Mouse (Mus musculus) left cerebral cortex, postnatal 14 days (tissue): ENCODE measurements around the gene Bnipl. TPM values are rescaled to one million over a fixed set of nuclear protein-coding genes. Genes with fewer than 3 reads are reported as not detected.

Source experiments
- total RNA-seq, 2 experiments: library from RNA; stranded (reverse); gene quantifications; 2 replicates each; pipeline ENCODE4 v1.2.3; 2021

Gene Bnipl
- total RNA-seq, 2 experiments from 2014 or later: 0.33 TPM; not detected in 1

Other genes with a start within 250 kb of the Bnipl start
- gene Zfp687, start 235.7 kb downstream of the Bnipl start, total RNA-seq: 10 to 100 TPM; 21.8 to 22.2 TPM
- 100 to 1,000 TPM; 149 to 157 TPM for gene Psmd4, start 208.6 kb downstream of the Bnipl start, total RNA-seq
- gene Pip5k1a, start 144.3 kb downstream of the Bnipl start, total RNA-seq: 10 to 100 TPM; 37.6 to 45.1 TPM
- 10 to 100 TPM; 36.1 to 37.3 TPM for gene Vps72, start 140.2 kb downstream of the Bnipl start, total RNA-seq
- under 1 TPM; 0.29 to 0.32 TPM for gene Tmod4, start 126.7 kb downstream of the Bnipl start, total RNA-seq
- gene Scnm1, start 117.2 kb downstream of the Bnipl start, total RNA-seq: 10 to 100 TPM; 38.8 to 42.8 TPM
- gene Lysmd1, start 117.1 kb downstream of the Bnipl start, total RNA-seq: 10 to 100 TPM; 19.2 to 20.7 TPM
- 1 to 10 TPM; 1.8 to 3.1 TPM for gene Tnfaip8l2, start 108.8 kb downstream of the Bnipl start, total RNA-seq
- gene Sema6c, start 90.7 kb downstream of the Bnipl start, total RNA-seq: 10 to 100 TPM; 40.3 to 40.5 TPM
- gene Gabpb2, start 33.3 kb downstream of the Bnipl start, total RNA-seq: 1 to 10 TPM; 7.5 to 7.8 TPM
- gene Cdc42se1, start 22.5 kb downstream of the Bnipl start, total RNA-seq: 10 to 100 TPM; 67.3 to 71.2 TPM
- gene Mllt11, start 19.0 kb downstream of the Bnipl start, total RNA-seq: 100 to 1,000 TPM; 468 to 474 TPM
- gene Gm128, start 9.6 kb downstream of the Bnipl start, total RNA-seq: not detected
- 10 to 100 TPM; 23.5 to 25.5 TPM for gene Mindy1, start 30.2 kb upstream of the Bnipl start, total RNA-seq
- 10 to 100 TPM; 31.7 to 32.3 TPM for gene Prune1, start 30.9 kb upstream of the Bnipl start, total RNA-seq
- gene Anxa9, start 56.0 kb upstream of the Bnipl start, total RNA-seq: under 1 TPM; 0.64 to 0.89 TPM
- gene Cers2, start 63.6 kb upstream of the Bnipl start, total RNA-seq: 10 to 100 TPM; 39.1 to 46.8 TPM
- gene Setdb1, start 106.0 kb upstream of the Bnipl start, total RNA-seq: 10 to 100 TPM; 38.1 to 41.5 TPM
- not detected for gene 4930558C23Rik, start 151.6 kb upstream of the Bnipl start, total RNA-seq
- gene Arnt, start 183.2 kb upstream of the Bnipl start, total RNA-seq: 10 to 100 TPM; 32.2 to 36.2 TPM
- 10 to 100 TPM; 15.1 to 18.0 TPM for gene Ctsk, start 248.1 kb upstream of the Bnipl start, total RNA-seq